Mouse (Mus musculus) midbrain, embryonic 11.5 days (tissue): ENCODE results near the gene Urgcp. TPM values are rescaled to one million over a fixed set of nuclear protein-coding genes. Genes with fewer than 3 reads are reported as not detected.
A peak's percentile ranks its signal among the peaks of the same experiment; 100 is the strongest.

ENCODE experiments used
- ATAC-seq: fragments of 200-750 bp; cut with Nextera tagmentation; 2 replicates; pipeline ENCODE4 v1.8.0; 2017; ENCODE audit warnings: moderate TSS enrichment, moderate library complexity; ENCODE audit not compliant: low FRiP score
- DNase-seq: peaks from one replicate; pipeline ENCODE4 v3.0.0; 2015; ENCODE audit warnings: low spot score; ENCODE audit errors: missing footprints
- H3K27ac ChIP-seq: fragments of 300-500 bp; sonication (generic); 2 replicates; pipeline ENCODE4 v1.5.1; 2014; ENCODE audit warnings: low read depth, low read length
- H3K27me3 ChIP-seq: fragments of 300-500 bp; sonication (generic); 2 replicates; pipeline ENCODE4 v1.6.1; 2014; ENCODE audit warnings: mild to moderate bottlenecking, low read length, moderate library complexity, mixed read lengths; ENCODE audit not compliant: control insufficient read depth, insufficient read depth
- H3K36me3 ChIP-seq: fragments of 300-500 bp; sonication (generic); 2 replicates; pipeline ENCODE4 v1.6.1; 2014; ENCODE audit warnings: mild to moderate bottlenecking, low read length, moderate library complexity, mixed read lengths; ENCODE audit not compliant: control insufficient read depth, insufficient read depth
- H3K4me1 ChIP-seq: fragments of 300-500 bp; sonication (generic); 2 replicates; pipeline ENCODE4 v1.6.1; 2014; ENCODE audit warnings: low read length; ENCODE audit not compliant: control insufficient read depth, insufficient read depth
- H3K4me2 ChIP-seq: fragments of 300-500 bp; sonication (generic); 2 replicates; pipeline ENCODE4 v1.6.1; 2014; ENCODE audit warnings: mild to moderate bottlenecking, moderate library complexity
- H3K4me3 ChIP-seq: fragments of 300-500 bp; sonication (generic); 2 replicates; pipeline ENCODE4 v1.5.1; 2014; ENCODE audit warnings: low read depth, low read length
- H3K9ac ChIP-seq: fragments of 300-500 bp; sonication (generic); 2 replicates; pipeline ENCODE4 v1.6.1; 2014; ENCODE audit warnings: low read length
- H3K9me3 ChIP-seq: fragments of 300-500 bp; sonication (generic); 2 replicates; pipeline ENCODE4 v1.6.1; 2016; ENCODE audit warnings: low read length; ENCODE audit not compliant: control insufficient read depth
- WGBS: fragments of 180-500 bp; shearing (Covaris S2); extraction: QIAGEN DNeasy Blood & Tissue Kit; methylation state at CpG from one replicate; pipeline ENCODE4 v1.1.7; 2014; 5-methylcytosine and 5-hydroxymethylcytosine counted together
- polyA plus RNA-seq: library from polyadenylated mRNA; unstranded; fragments of >200 nt; fragmentation: Nextera tagmentation; extraction: Ambion mirVana; gene quantifications from 2 replicates; pipeline ENCODE4 v1.2.1, GENCODE M21; 2014

Gene Urgcp
- polyA plus RNA-seq, 1 experiment from 2014 or later, result 11.7 TPM

DNA sequence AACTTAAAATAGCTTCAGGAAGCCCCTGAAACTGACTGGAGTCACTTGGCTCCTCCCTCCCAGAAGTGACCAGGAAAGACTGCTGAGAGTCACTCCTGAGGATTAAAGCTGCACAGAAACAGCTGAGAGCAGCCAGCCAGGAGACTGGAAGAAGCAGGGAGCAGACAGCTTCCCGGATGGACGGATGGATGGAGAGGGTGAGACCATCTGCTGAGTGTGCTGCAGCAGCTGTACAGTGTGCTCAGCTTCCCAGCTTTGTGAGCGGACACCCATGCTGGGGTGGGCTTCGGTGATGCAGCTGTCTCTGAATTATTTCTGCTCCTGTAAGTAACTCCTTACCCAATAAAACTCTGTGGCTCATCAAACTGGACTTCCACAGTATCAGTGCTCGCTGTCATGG is 29.8 kb downstream of the Urgcp start:
- Histone ChIP-seq H3K4me2 (no peak overlapping the region), H3K36me3 (no peaks in the 10 kb centered on the region), H3K9ac (no peak overlapping the region), H3K4me1 (no peaks in the 10 kb centered on the region), H3K27ac (no peak overlapping the region), H3K4me3 (no peak overlapping the region), H3K27me3 (no peaks in the 10 kb centered on the region), H3K9me3 (no peaks in the 10 kb centered on the region)
- ATAC-seq (no peak), DNase-seq (no peak)
- 68% methylated on average over 5 of the region's 5 CpGs for WGBS

DNA sequence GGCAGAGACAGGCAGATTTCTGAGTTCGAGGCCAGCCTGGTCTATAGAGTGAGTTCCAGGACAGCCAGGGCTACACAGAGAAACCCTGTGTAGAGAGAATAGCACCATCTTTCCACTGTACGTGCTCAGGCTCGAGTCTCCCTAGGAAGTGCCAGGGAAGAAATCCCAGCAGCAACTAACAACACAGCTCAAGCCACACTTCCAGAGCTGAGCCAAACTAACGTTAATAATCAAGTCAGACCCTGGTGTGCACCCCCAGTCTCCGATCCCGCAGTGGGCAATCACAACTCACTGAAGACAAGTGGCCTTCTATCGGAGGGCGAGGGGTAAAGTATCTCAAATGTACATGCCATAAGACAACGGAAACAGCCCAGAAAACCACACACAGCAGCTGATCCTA is 32.6 kb downstream of the Urgcp start:
- Histone ChIP-seq H3K36me3 (no peaks in the 10 kb centered on the region), H3K9me3 (no peaks in the 10 kb centered on the region), H3K4me3 (no peak overlapping the region), H3K27ac (no peak overlapping the region), H3K9ac (no peak overlapping the region), H3K4me1 (no peaks in the 10 kb centered on the region), H3K27me3 (no peaks in the 10 kb centered on the region), H3K4me2 (no peak overlapping the region)
- 88% methylated on average over 9 of the region's 9 CpGs for WGBS
- ATAC-seq (no peak), DNase-seq (no peak)

DNA sequence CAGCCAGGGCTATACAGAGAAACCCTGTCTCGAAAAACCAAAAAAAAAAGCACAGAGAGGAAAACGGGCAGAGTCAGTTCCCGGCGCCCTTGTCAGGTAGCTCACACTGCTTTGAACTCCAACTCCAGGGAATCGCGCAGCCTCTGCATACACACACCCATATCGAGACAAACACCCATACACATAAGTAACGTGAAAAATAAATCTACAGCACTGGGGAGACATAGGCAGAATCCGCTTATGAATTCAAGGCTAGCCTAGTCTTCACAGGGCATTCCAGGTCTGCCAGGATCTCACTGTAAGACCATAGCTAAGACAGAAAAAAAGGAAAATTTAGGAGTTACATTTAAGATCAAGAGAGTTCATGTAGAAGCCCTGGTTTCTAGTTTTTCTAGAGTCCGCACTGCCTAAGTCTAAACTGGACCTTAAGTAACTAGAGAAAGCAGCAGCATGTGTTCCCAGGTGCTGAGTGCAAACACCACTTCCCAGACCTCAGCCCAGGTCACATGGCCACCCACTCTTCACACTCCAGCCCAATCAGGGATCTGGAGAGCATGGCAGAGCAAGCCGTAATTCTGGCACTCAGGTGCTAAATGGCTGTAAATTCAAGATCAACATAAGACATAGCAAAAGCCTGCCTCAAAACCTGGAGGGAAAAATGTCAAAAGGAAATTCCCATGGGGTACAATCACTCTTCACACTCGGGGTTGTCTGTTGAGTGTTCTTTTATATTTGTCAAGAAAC is 43.4 kb downstream of the Urgcp start:
- no peak overlapping the region for H3K9ac ChIP-seq
- no peaks in the 10 kb centered on the region; the same call in 1 of the 2 replicates for H3K36me3 ChIP-seq
- H3K4me1 ChIP-seq, result no peaks in the 10 kb centered on the region
- no peak overlapping the region for H3K4me2 ChIP-seq
- H3K27me3 ChIP-seq, result no peaks in the 10 kb centered on the region
- no peak for ATAC-seq
- H3K27ac ChIP-seq, result no peak overlapping the region
- H3K9me3 ChIP-seq, result no peaks in the 10 kb centered on the region
- no peak overlapping the region for H3K4me3 ChIP-seq
- WGBS, result 93% methylated on average over 12 of the region's 12 CpGs
- peak; percentile 51 for DNase-seq

DNA sequence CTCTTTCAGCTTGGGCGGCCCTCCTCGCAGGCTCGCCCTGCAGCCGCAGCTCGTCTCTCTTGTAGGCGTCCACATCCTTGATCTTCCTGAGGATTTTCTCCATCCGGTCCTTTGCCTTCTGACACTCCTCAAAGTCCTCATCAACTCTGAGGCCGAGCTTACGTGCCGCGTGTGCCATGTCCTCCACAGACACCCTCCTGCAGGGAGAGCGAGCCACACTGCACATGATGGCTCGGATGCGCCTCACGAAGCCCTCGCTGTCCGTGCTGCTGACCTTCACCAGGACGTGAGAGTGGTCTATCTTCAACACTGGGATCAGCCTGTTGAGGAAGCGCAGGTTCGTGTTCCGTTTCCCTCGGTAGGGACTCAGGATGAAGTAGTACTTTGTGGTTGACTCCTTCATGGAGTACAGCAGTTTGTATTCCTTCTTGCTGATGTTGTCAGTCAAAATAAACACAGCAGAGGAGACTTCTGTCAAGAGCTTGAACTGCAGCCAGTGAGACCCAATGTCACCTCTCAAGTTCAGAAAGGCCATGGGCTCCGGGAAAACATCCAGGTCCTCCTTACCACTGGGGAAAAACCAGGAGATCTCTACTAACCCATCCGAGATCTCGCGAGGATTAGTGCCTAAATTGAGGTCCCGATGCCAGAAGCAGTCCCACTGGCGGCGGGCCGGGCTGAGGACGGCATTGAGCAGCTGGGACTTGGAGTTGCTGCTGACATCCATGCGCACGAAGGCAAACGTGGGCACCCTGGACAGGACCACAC is 45.1 kb downstream of the Urgcp start:
- Histone ChIP-seq H3K27ac (no peak overlapping the region), H3K9ac (no peak overlapping the region), H3K4me3 (no peak overlapping the region), H3K4me1 (no peaks in the 10 kb centered on the region), H3K27me3 (no peaks in the 10 kb centered on the region), H3K9me3 (no peaks in the 10 kb centered on the region), H3K36me3 (no peaks in the 10 kb centered on the region; the same call in 1 of the 2 replicates), H3K4me2 (no peak overlapping the region)
- 94% methylated on average over 34 of the region's 34 CpGs for WGBS
- no peak for DNase-seq
- no peak for ATAC-seq

DNA sequence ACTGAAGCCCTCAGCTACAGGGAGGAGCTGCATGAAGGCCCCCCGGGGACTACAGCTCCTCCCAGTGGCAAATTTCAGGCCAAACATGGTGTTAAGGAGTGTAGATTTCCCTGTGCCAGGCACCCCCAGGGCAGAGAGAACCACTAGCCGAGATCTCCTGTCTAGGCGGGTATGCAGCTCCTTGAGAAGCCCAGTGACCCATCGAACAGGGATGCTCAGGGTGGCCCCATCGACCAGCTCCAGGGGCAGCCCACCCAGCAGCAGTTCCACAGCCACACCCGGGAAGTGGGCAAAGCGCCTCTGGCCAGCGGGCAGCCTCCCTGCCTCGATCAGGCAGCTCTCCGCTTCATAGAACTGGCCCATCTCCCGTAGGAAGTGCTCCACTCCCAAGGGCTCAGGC is 45.9 kb downstream of the Urgcp start:
- no peak for ATAC-seq

DNA sequence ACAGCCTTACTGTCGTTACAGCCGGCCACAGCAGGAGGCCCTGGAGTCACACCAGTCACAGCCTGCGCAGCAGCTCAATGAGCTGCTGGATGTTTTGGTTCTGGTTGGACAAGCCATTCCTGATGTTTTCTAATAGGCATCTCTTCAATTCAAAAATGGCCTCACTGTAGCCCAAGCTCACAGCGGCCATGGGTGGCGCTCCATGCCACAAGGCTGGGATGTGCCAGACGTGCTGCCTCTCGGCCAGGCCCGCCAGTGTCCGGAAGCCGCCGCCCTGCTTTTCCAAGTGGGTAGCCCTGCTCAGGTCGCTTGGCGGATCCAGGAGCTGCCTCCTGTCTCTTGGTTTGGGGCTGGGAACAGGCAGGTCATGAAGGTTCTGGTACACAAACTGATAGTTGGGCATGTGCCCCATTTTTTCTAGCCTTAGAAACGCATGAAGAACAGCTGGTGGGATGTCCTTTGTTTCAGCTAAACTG is 46.5 kb downstream of the Urgcp start, which contains the start of gene Mrps24:
Gene Mrps24 (minus strand): TSS at position 51 of the 476 bp plus-strand sequence.
- no peaks in the 10 kb centered on the region; the same call in 1 of the 2 replicates for H3K36me3 ChIP-seq
- WGBS, result 88% methylated on average over 14 of the region's 14 CpGs
- H3K27ac ChIP-seq, result no peak within 1 kb of the TSS
- no peaks in the 10 kb centered on the region for H3K9me3 ChIP-seq
- no peaks in the 10 kb centered on the region for H3K4me1 ChIP-seq
- H3K4me2 ChIP-seq, result no peak within 1 kb of the TSS
- ATAC-seq, result no peak
- DNase-seq, result no peak
- H3K9ac ChIP-seq, result no peak within 1 kb of the TSS
- no peaks in the 10 kb centered on the region for H3K27me3 ChIP-seq
- H3K4me3 ChIP-seq, result no peak within 1 kb of the TSS

More for the DNA sequence above, 45.9 kb downstream of the Urgcp start:
- H3K4me1 ChIP-seq, result no peaks in the 10 kb centered on the region
- no peak overlapping the region for H3K4me3 ChIP-seq
- no peak overlapping the region for H3K9ac ChIP-seq
- WGBS, result 87% methylated on average over 11 of the region's 11 CpGs
- H3K27ac ChIP-seq, result no peak overlapping the region
- H3K4me2 ChIP-seq, result no peak overlapping the region
- no peaks in the 10 kb centered on the region; the same call in 1 of the 2 replicates for H3K36me3 ChIP-seq
- no peaks in the 10 kb centered on the region for H3K27me3 ChIP-seq
- H3K9me3 ChIP-seq, result no peaks in the 10 kb centered on the region
- no peak for DNase-seq

DNA sequence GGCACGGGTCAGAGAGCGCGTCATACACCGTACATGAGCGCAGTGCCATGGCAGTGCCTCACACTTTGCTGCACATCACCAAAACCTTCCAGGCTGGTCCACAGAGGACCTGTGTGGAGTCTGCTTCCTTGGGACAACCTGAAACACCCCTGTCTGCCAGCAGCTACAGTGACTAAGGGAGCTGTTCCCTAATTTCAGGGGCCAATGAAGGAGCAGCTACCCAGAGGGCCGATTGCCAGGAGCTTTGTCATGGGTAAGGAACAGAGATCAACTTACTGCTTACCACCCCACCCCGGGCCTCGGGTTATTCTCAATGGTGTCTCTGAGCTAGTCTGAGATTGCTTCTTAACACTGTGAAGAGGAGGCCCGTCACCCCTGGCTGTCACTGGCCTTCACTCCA is 47.0 kb downstream of the Urgcp start:
- H3K27ac ChIP-seq, result no peak overlapping the region
- no peaks in the 10 kb centered on the region for H3K27me3 ChIP-seq
- WGBS, result 87% methylated on average over 9 of the region's 9 CpGs
- DNase-seq (no peak), ATAC-seq (no peak)
- no peaks in the 10 kb centered on the region; the same call in 1 of the 2 replicates for H3K36me3 ChIP-seq
- H3K4me3 ChIP-seq, result no peak overlapping the region
- H3K4me2 ChIP-seq, result no peak overlapping the region
- no peak overlapping the region for H3K9ac ChIP-seq
- H3K4me1 ChIP-seq, result no peaks in the 10 kb centered on the region
- no peaks in the 10 kb centered on the region for H3K9me3 ChIP-seq

DNA sequence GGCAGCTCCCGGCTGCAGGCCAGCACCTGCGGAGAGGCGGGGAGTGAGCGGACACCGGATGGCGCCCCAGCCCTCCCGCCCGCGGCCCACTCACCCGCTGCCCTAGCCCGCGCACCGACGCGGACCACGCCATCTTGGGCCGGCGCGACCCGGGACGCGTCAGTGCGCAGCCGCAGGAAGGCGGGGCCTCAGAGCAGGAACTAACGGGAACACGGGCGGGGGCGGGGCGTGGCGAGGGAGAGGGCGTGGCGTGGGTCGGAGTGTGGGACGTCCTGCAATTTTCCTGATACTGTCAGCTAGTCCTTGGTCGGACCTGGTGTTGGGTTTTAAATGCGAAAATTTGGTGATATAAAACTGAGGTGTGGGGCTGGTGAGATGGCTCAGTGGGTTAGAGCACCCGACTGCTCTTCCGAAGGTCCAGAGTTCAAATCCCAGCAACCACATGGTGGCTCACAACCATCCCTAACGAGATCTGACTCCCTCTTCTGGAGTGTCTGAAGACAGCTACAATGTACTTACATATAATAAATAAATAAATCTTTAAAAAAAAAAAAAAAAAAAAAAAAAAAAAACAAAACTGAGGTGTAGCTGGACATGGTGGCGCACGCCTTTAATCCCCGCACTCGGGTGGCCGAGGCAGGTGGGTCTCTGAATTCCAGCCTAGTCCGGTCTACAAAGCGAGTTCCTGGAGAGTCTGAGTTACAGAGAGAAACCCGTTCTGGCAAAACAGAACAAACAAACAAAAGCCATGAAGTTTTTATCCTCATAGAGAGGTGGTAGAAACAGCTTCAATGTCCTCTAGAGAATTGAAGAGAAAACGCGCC is 54.4 kb downstream of the Urgcp start:
- peak; percentile 97 for ATAC-seq
- H3K4me3 ChIP-seq, result peak overlapping the region; percentile 98
- H3K27ac ChIP-seq, result no peak overlapping the region
- peaks cover 8% of the 10 kb centered on the region for H3K36me3 ChIP-seq
- 19% methylated on average over 49 of the region's 50 CpGs for WGBS
- H3K9ac ChIP-seq, result peak overlapping the region; percentile 89
- no peaks in the 10 kb centered on the region for H3K27me3 ChIP-seq
- H3K4me1 ChIP-seq, result peaks cover 10% of the 10 kb centered on the region
- peak overlapping the region; percentile 72 for H3K4me2 ChIP-seq
- H3K9me3 ChIP-seq, result no peaks in the 10 kb centered on the region
- peak; percentile 100 for DNase-seq
